Mouse (Mus musculus): ENCODE results near the gene Ttc13. TPM values are rescaled to one million over a fixed set of nuclear protein-coding genes. Genes with fewer than 3 reads are reported as not detected.

Gene Ttc13
- polyA plus RNA-seq (2015; fragmentation: Nextera tagmentation; extraction: Ambion mirVana): 23.0 and 32.6 TPM in 2 replicates

GRCm38 (mm10) chr8:124721862-124722515 lies at the start of gene Ttc13, which contains the start of gene Arv1:
Gene Ttc13 (minus strand): TSS chr8:124721983.
Gene Arv1 (plus strand): TSS chr8:124722139.

GRCm38 (mm10) chr8:124751709-124752173 lies 30.0 kb upstream of the Ttc13 start, which contains the start of gene Fam89a:
Gene Fam89a (minus strand): TSS chr8:124751832.

DNA sequence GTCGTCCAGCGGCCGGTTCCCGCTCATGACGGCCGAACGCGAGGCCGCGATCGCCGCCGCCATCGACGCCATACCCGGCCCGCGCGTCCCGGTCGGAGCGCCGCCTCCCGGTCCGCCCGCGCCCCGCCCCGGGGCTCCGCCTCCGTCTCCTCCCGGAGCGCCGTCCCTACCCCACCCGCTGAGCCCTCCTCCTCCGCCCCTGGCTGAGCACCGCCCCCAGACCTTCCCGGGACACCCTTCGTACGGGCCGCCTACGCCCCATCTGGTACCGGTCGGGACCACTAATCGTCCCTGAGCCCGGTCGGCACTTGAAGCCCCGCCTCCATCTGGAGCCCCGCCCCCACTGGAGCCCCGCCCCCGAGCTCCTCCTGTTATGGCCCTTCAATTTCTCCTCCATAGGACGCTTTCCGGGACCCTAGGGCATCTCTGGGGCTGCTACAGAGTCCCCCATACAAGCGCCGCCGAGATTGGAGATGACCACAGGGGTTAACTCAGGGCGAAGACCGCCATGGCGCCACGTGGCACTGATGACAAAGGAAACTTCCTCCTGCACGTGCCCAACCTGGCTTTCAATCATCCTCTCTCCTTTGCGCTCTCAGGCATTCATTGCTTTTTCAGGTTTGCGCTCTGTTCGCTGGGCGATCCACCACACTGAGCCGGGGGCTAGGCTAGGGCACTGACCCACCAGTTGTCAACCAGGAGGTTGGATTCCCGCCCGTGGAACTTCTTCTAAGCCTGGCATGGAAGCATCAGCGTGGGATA lies 58.5 kb downstream of the Ttc13 start, which contains the start of gene 2310022B05Rik:
Gene 2310022B05Rik (minus strand): TSS at position 258 of the 762 bp plus-strand sequence.

Other genes starting within 250 kb of the Ttc13 start
- 20.0 and 32.5 TPM in 2 replicates for gene Cog2, start 201.2 kb downstream of the Ttc13 start, polyA plus RNA-seq (2015; fragmentation: Nextera tagmentation; extraction: Ambion mirVana)
- 27.3 and 28.9 TPM in 2 replicates for gene Agt, start 152.3 kb downstream of the Ttc13 start, polyA plus RNA-seq (2015; fragmentation: Nextera tagmentation; extraction: Ambion mirVana)
- gene Capn9, start 145.9 kb downstream of the Ttc13 start, polyA plus RNA-seq (2015; fragmentation: Nextera tagmentation; extraction: Ambion mirVana): 0.36 and 0.41 TPM in 2 replicates
- gene 2310022B05Rik, start 58.6 kb downstream of the Ttc13 start, polyA plus RNA-seq (2015; fragmentation: Nextera tagmentation; extraction: Ambion mirVana): 28.5 and 33.2 TPM in 2 replicates
- gene Arv1, start 156 bp upstream of the Ttc13 start, polyA plus RNA-seq (2015; fragmentation: Nextera tagmentation; extraction: Ambion mirVana): 13.8 and 17.3 TPM in 2 replicates
- gene Fam89a, start 29.8 kb upstream of the Ttc13 start, polyA plus RNA-seq (2015; fragmentation: Nextera tagmentation; extraction: Ambion mirVana): 2.3 and 10.9 TPM in 2 replicates
- 0.79 and 3.3 TPM in 2 replicates for gene Trim67, start 71.1 kb upstream of the Ttc13 start, polyA plus RNA-seq (2015; fragmentation: Nextera tagmentation; extraction: Ambion mirVana)
- gene Gnpat, start 141.1 kb upstream of the Ttc13 start, polyA plus RNA-seq (2015; fragmentation: Nextera tagmentation; extraction: Ambion mirVana): 40.0 and 69.3 TPM in 2 replicates
- gene 2810004N23Rik, start 141.1 kb upstream of the Ttc13 start, polyA plus RNA-seq (2015; fragmentation: Nextera tagmentation; extraction: Ambion mirVana): 25.1 and 32.5 TPM in 2 replicates
- 3.9 and 4.8 TPM in 2 replicates for gene Exoc8, start 175.7 kb upstream of the Ttc13 start, polyA plus RNA-seq (2015; fragmentation: Nextera tagmentation; extraction: Ambion mirVana)
- 6.5 and 8.7 TPM in 2 replicates for gene Sprtn, start 175.9 kb upstream of the Ttc13 start, polyA plus RNA-seq (2015; fragmentation: Nextera tagmentation; extraction: Ambion mirVana)
- 6.5 and 7.8 TPM in 2 replicates for gene Egln1, start 227.3 kb upstream of the Ttc13 start, polyA plus RNA-seq (2015; fragmentation: Nextera tagmentation; extraction: Ambion mirVana)

Measured in adrenal gland, postnatal 0 days (tissue).